Mouse (Mus musculus) MEL (cell line): Measurements from ENCODE around the gene Ntn4. TPM values are rescaled to one million over a fixed set of nuclear protein-coding genes. Genes with fewer than 3 reads are reported as not detected.

Experiments used
- DNase-seq: peaks from one replicate; pipeline ENCODE4 v3.0.0; 2011; ENCODE audit warnings: low read depth, low spot score
- H3K27ac ChIP-seq: 2 replicates; pipeline ENCODE4 v1.5.1; 2012; ENCODE audit warnings: low read depth, mild to moderate bottlenecking, control low read depth, low read length, moderate library complexity; ENCODE audit not compliant: control insufficient read depth
- H3K27me3 ChIP-seq, 2 experiments: fragments of 150-350 bp in 1 of 2; sonication (generic) in 1 of 2; 2 replicates each; pipeline ENCODE4 v1.6.1; 2012; ENCODE audit warnings: low read length in 2 of 2, mild to moderate bottlenecking in 2 of 2, improper control_type of control experiment in 1 of 2, moderate library complexity in 1 of 2; ENCODE audit not compliant: insufficient read depth in 2 of 2, control insufficient read depth in 1 of 2
- H3K36me3 ChIP-seq, 2 experiments: 2 replicates each; pipeline ENCODE4 v1.6.1; 2012 to 2014; ENCODE audit warnings: low read length in 2 of 2, improper control_type of control experiment in 1 of 2, inconsistent platforms in 1 of 2, mild to moderate bottlenecking in 1 of 2; ENCODE audit not compliant: insufficient read depth in 2 of 2, control insufficient read depth in 1 of 2
- H3K4me1 ChIP-seq, 2 experiments: fragments of 150-350 bp in 1 of 2; sonication (generic) in 1 of 2; 2 replicates each; pipeline ENCODE4 v1.6.1; 2012; ENCODE audit warnings: low read length in 2 of 2, improper control_type of control experiment in 1 of 2, mild to moderate bottlenecking in 1 of 2; ENCODE audit not compliant: insufficient read depth in 2 of 2, control insufficient read depth in 1 of 2
- H3K4me3 ChIP-seq, 2 experiments: fragments of 150-350 bp in 1 of 2; sonication (generic) in 1 of 2; 2 replicates each; pipeline ENCODE4 v1.5.1; 2012; ENCODE audit warnings: low read depth in 2 of 2, low read length in 2 of 2, mild to moderate bottlenecking in 2 of 2, moderate library complexity in 2 of 2, control low read depth in 1 of 2, improper control_type of control experiment in 1 of 2; ENCODE audit not compliant: control insufficient read depth in 1 of 2, insufficient read depth in 1 of 2
- H3K79me2 ChIP-seq: 2 replicates; pipeline ENCODE4 v1.6.1; 2012; ENCODE audit warnings: mild to moderate bottlenecking, low read length, moderate library complexity; ENCODE audit not compliant: control insufficient read depth, poor library complexity, insufficient read depth
- H3K9ac ChIP-seq: 2 replicates; pipeline ENCODE4 v1.6.1; 2012; ENCODE audit warnings: low read depth, mild to moderate bottlenecking, control low read depth, low read length, moderate library complexity; ENCODE audit not compliant: control insufficient read depth, poor library complexity, severe bottlenecking
- H3K9me3 ChIP-seq: fragments of 150-350 bp; sonication (generic); replicated peaks from 2 replicates; pipeline ENCODE4 v1.6.1; 2012; ENCODE audit warnings: mild to moderate bottlenecking, low read length, improper control_type of control experiment, moderate library complexity; ENCODE audit not compliant: insufficient read depth
- ELF1 ChIP-seq: IDR thresholded peaks from 2 replicates; pipeline ENCODE4 v1.6.1; 2014; ENCODE audit warnings: low read depth, mild to moderate bottlenecking, inconsistent platforms, low read length, improper control_type of control experiment, moderate library complexity
- ETS1 ChIP-seq: IDR thresholded peaks from 2 replicates; pipeline ENCODE4 v1.6.1; 2012; ENCODE audit warnings: low read depth, mild to moderate bottlenecking, inconsistent platforms, low read length, improper control_type of control experiment, moderate library complexity
- GATA1 ChIP-seq: IDR thresholded peaks from 2 replicates; pipeline ENCODE4 v1.6.1; 2011; ENCODE audit warnings: low read depth, low read length, improper control_type of control experiment
- JUND ChIP-seq: IDR thresholded peaks from 2 replicates; pipeline ENCODE4 v1.6.1; 2011; ENCODE audit warnings: low read depth, mild to moderate bottlenecking, improper control_type of control experiment, low read length
- MEF2A ChIP-seq: IDR thresholded peaks from 2 replicates; pipeline ENCODE4 v1.6.1; 2014; ENCODE audit warnings: low read depth, mild to moderate bottlenecking, inconsistent platforms, low read length, improper control_type of control experiment; ENCODE audit not compliant: poor library complexity, insufficient replicate concordance, severe bottlenecking; ENCODE audit errors: extremely low read depth
- MYB ChIP-seq: IDR thresholded peaks from 2 replicates; pipeline ENCODE4 v1.6.1; 2011; ENCODE audit warnings: mild to moderate bottlenecking, low read depth, low read length, improper control_type of control experiment
- POLR2A ChIP-seq, 2 experiments: IDR thresholded peaks; 2 replicates each; pipeline ENCODE4 v1.6.1; 2011 to 2012; ENCODE audit warnings: low read length in 2 of 2, mild to moderate bottlenecking in 2 of 2, control low read depth in 1 of 2, improper control_type of control experiment in 1 of 2, low read depth in 1 of 2, moderate library complexity in 1 of 2; ENCODE audit not compliant: control insufficient read depth in 1 of 2, insufficient read depth in 1 of 2, poor library complexity in 1 of 2
- POLR2AphosphoS2 ChIP-seq: IDR thresholded peaks from 2 replicates; pipeline ENCODE4 v1.6.1; 2011; ENCODE audit warnings: low read length, improper control_type of control experiment
- POLR2AphosphoS5 ChIP-seq: IDR thresholded peaks from 2 replicates; pipeline ENCODE4 v1.6.1; 2012; ENCODE audit warnings: low read depth, borderline replicate concordance, mild to moderate bottlenecking, inconsistent platforms, low read length, moderate library complexity, mixed read lengths
- RCOR1 ChIP-seq: IDR thresholded peaks from 2 replicates; pipeline ENCODE4 v1.6.1; 2012; ENCODE audit warnings: low read depth, mild to moderate bottlenecking, inconsistent platforms, low read length, improper control_type of control experiment
- SMC3 ChIP-seq: IDR thresholded peaks from 2 replicates; pipeline ENCODE4 v1.6.1; 2011; ENCODE audit warnings: low read depth, low read length, improper control_type of control experiment
- TAL1 ChIP-seq: IDR thresholded peaks from 2 replicates; pipeline ENCODE4 v1.6.1; 2012; ENCODE audit warnings: mild to moderate bottlenecking, inconsistent platforms, low read length, moderate library complexity, mixed read lengths
- UBTF ChIP-seq: IDR thresholded peaks from 2 replicates; pipeline ENCODE4 v1.6.1; 2012; ENCODE audit warnings: low read depth, mild to moderate bottlenecking, inconsistent platforms, low read length, improper control_type of control experiment, moderate library complexity, borderline replicate concordance; ENCODE audit not compliant: insufficient read depth
- USF1 ChIP-seq: IDR thresholded peaks from 2 replicates; pipeline ENCODE4 v1.6.1; 2014; ENCODE audit warnings: low read depth, mild to moderate bottlenecking, inconsistent platforms, low read length, improper control_type of control experiment, moderate library complexity
- USF2 ChIP-seq, 2 experiments: IDR thresholded peaks; 2 replicates each; pipeline ENCODE4 v1.6.1; 2011 to 2012; ENCODE audit warnings: improper control_type of control experiment in 2 of 2, low read length in 2 of 2, borderline replicate concordance in 1 of 2, inconsistent platforms in 1 of 2, low read depth in 1 of 2, mild to moderate bottlenecking in 1 of 2; ENCODE audit not compliant: insufficient read depth in 1 of 2
- ZC3H11A ChIP-seq: IDR thresholded peaks from 2 replicates; pipeline ENCODE4 v1.6.1; 2012; ENCODE audit warnings: low read depth, mild to moderate bottlenecking, inconsistent platforms, low read length, improper control_type of control experiment
- ZMIZ1 ChIP-seq: IDR thresholded peaks from 2 replicates; pipeline ENCODE4 v1.6.1; 2012; ENCODE audit warnings: low read depth, mild to moderate bottlenecking, inconsistent platforms, low read length, improper control_type of control experiment, moderate library complexity
- polyA plus RNA-seq, 2 experiments: library from polyadenylated mRNA; stranded (reverse) in 1 of 2; unstranded in 1 of 2; fragments of >175 nt in 1 of 2; fragments of >200 nt in 1 of 2; gene quantifications; 2 replicates each; pipeline versions ENCODE4 v1.2.1 to v1.2.4; 2012; ENCODE audit warnings: low replicate concordance in 2 of 2, low read depth in 1 of 2; ENCODE audit not compliant: insufficient read length in 2 of 2, insufficient read depth in 1 of 2, missing spikeins in 1 of 2
- total RNA-seq: library from RNA; depleted of rRNA; stranded (reverse); fragments of 300-350 nt; gene quantifications from 2 replicates; pipeline ENCODE4 v1.2.3, GENCODE M21; 2012; rRNA removed

Gene Ntn4
- total and polyA plus RNA-seq, 3 experiments, result not detected

- H3K9ac ChIP-seq, result no peak overlapping the region
- no peak overlapping the region for H3K27ac ChIP-seq
- H3K27me3 ChIP-seq, result peaks cover 2 to 3% of the 10 kb centered on the region in 2 experiments; a peak in 3 of 4 replicates
- no peaks in the 10 kb centered on the region for H3K4me1 ChIP-seq
- no peak for TF ChIP-seq POLR2A (IDR thresholded peaks at IDR 0.05; ENCODE audit: control insufficient read depth in 1 of 2, insufficient read depth in 1 of 2, low read depth in 1 of 2, low read length in 2 of 2, poor library complexity in 1 of 2)
- TF ChIP-seq UBTF, result no peak
- TF ChIP-seq ZC3H11A, result no peak
- TF ChIP-seq RCOR1, result no peak
- no peak for TF ChIP-seq ZMIZ1
- TF ChIP-seq SMC3, result no peak
- TF ChIP-seq TAL1, result no peak
- TF ChIP-seq POLR2AphosphoS5, result no peak
- no peak for TF ChIP-seq USF1
- no peak for TF ChIP-seq USF2 (IDR thresholded peaks at IDR 0.05; ENCODE audit: borderline replicate concordance in 1 of 2, insufficient read depth in 1 of 2, low read depth in 1 of 2, low read length in 2 of 2)
- no peak for TF ChIP-seq POLR2AphosphoS2
- TF ChIP-seq MEF2A, result no peak
- TF ChIP-seq ETS1, result no peak
- TF ChIP-seq GATA1, result no peak
- TF ChIP-seq MYB, result no peak
- no peak for TF ChIP-seq ELF1
- no peak for TF ChIP-seq JUND
- no peaks in the 10 kb centered on the region for H3K79me2 ChIP-seq
- H3K36me3 ChIP-seq, result no peaks in the 10 kb centered on the region
- no peak for DNase-seq
- no peaks in the 10 kb centered on the region for H3K9me3 ChIP-seq
- no peak overlapping the region for H3K4me3 ChIP-seq
These were observed 142.9 kb downstream of the Ntn4 start for GRCm38 (mm10) chr10:93783216-93784013.

Other genes starting within 250 kb of the Ntn4 start
- gene Lta4h, start 187.3 kb upstream of the Ntn4 start, total RNA-seq, result 73.2 and 76.8 TPM in 2 replicates
- 10 to 100 TPM in 1 of 2 experiments, not detected in 1; 73.0 TPM for gene Lta4h, start 187.3 kb upstream of the Ntn4 start, polyA plus RNA-seq
- gene Hal, start 151.9 kb upstream of the Ntn4 start, total RNA-seq, result 0.12 TPM in 1 of 2 replicates, not detected in the other
- gene Hal, start 151.9 kb upstream of the Ntn4 start, polyA plus RNA-seq, result under 1 TPM in 1 of 2 experiments, not detected in 1; 0.03 TPM
- not detected in 2 replicates for gene Amdhd1, start 100.6 kb upstream of the Ntn4 start, total RNA-seq
- not detected for gene Amdhd1, start 100.6 kb upstream of the Ntn4 start, polyA plus RNA-seq
- not detected in 2 replicates for gene Ccdc38, start 100.0 kb upstream of the Ntn4 start, total RNA-seq
- gene Ccdc38, start 100.0 kb upstream of the Ntn4 start, polyA plus RNA-seq, result under 1 TPM in 1 of 2 experiments, not detected in 1; 0.22 TPM
- 150 and 174 TPM in 2 replicates for gene Snrpf, start 51.0 kb upstream of the Ntn4 start, total RNA-seq
- gene Snrpf, start 51.0 kb upstream of the Ntn4 start, polyA plus RNA-seq, result 10 to 100 TPM in 1 of 2 experiments, not detected in 1; 91.5 TPM
- gene Usp44, start 190.9 kb downstream of the Ntn4 start, total RNA-seq, result 0.07 and 0.12 TPM in 2 replicates
- gene Usp44, start 190.9 kb downstream of the Ntn4 start, polyA plus RNA-seq, result 1 to 10 TPM in 1 of 2 experiments, not detected in 1; 1.4 TPM